Mouse (Mus musculus) hindbrain, embryonic 16.5 days (tissue): ENCODE results near the gene D430041D05Rik. TPM values are rescaled to one million over a fixed set of nuclear protein-coding genes. Genes with fewer than 3 reads are reported as not detected.

Experiments used
- ATAC-seq: fragments of 200-750 bp; cut with Nextera tagmentation; 2 replicates; pipeline ENCODE4 v1.8.0; 2017; ENCODE audit warnings: moderate TSS enrichment, moderate library complexity
- H3K27ac ChIP-seq: fragments of 300-500 bp; sonication (generic); 2 replicates; pipeline ENCODE4 v1.5.1; 2014; ENCODE audit warnings: low read depth, mild to moderate bottlenecking, control low read depth, low read length, moderate library complexity
- H3K27me3 ChIP-seq: fragments of 300-500 bp; sonication (generic); replicated peaks from 2 replicates; pipeline ENCODE4 v1.6.1; 2014; ENCODE audit warnings: low read length; ENCODE audit not compliant: control insufficient read depth, insufficient read depth
- H3K36me3 ChIP-seq: fragments of 300-500 bp; sonication (generic); 2 replicates; pipeline ENCODE4 v1.6.1; 2014; ENCODE audit warnings: mild to moderate bottlenecking, low read length, moderate library complexity, mixed read lengths; ENCODE audit not compliant: control insufficient read depth, insufficient read depth
- H3K4me1 ChIP-seq: fragments of 300-500 bp; sonication (generic); 2 replicates; pipeline ENCODE4 v1.6.1; 2014; ENCODE audit warnings: low read depth, low read length; ENCODE audit not compliant: control insufficient read depth, insufficient read depth
- H3K4me2 ChIP-seq: fragments of 300-500 bp; sonication (generic); 2 replicates; pipeline ENCODE4 v1.6.1; 2014; ENCODE audit warnings: mild to moderate bottlenecking, low read length, control low read depth, moderate library complexity
- H3K4me3 ChIP-seq: fragments of 300-500 bp; sonication (generic); 2 replicates; pipeline ENCODE4 v1.5.1; 2014; ENCODE audit warnings: mild to moderate bottlenecking, low read length, control low read depth, moderate library complexity
- H3K9ac ChIP-seq: fragments of 300-500 bp; sonication (generic); 2 replicates; pipeline ENCODE4 v1.6.1; 2014; ENCODE audit warnings: low read depth, mild to moderate bottlenecking, control low read depth, low read length, moderate library complexity
- H3K9me3 ChIP-seq: fragments of 300-500 bp; sonication (generic); 2 replicates; pipeline ENCODE4 v1.6.1; 2014; ENCODE audit warnings: mild to moderate bottlenecking, low read length, moderate library complexity; ENCODE audit not compliant: control insufficient read depth
- WGBS: fragments of 180-500 bp; shearing (Covaris S2); extraction: QIAGEN DNeasy Blood & Tissue Kit; methylation state at CpG from one replicate; pipeline ENCODE4 v1.1.7; 2014; 5-methylcytosine and 5-hydroxymethylcytosine counted together
- polyA plus RNA-seq: library from polyadenylated mRNA; unstranded; fragments of >200 nt; fragmentation: Nextera tagmentation; extraction: Ambion mirVana; gene quantifications from 2 replicates; pipeline ENCODE4 v1.2.1, GENCODE M21; 2015

The D430041D05Rik gene
- polyA plus RNA-seq, 1 experiment from 2014 or later: 8.9 TPM

- WGBS: 81% methylated on average over 4 of the region's 4 CpGs
Measured at GRCm38 (mm10) chr2:104442341-104442740, 31.5 kb upstream of the D430041D05Rik start.

GRCm38 (mm10) chr2:104436226-104436625 is 25.4 kb upstream of the D430041D05Rik start:
- no peak for ATAC-seq
- 92% methylated on average over 3 of the region's 3 CpGs for WGBS
- H3K4me3 ChIP-seq: no peak overlapping the region
- H3K36me3 ChIP-seq: peaks cover 37% of the 10 kb centered on the region
- H3K4me2 ChIP-seq: no peak overlapping the region
- H3K9me3 ChIP-seq: no peaks in the 10 kb centered on the region
- no peak overlapping the region for H3K9ac ChIP-seq
- H3K27me3 ChIP-seq: no peaks in the 10 kb centered on the region
- no peaks in the 10 kb centered on the region for H3K4me1 ChIP-seq
- H3K27ac ChIP-seq: no peak overlapping the region

More at GRCm38 (mm10) chr2:104442341-104442740, 31.5 kb upstream of the D430041D05Rik start:
- Histone ChIP-seq H3K4me3 (no peak overlapping the region), H3K27me3 (no peaks in the 10 kb centered on the region), H3K9ac (no peak overlapping the region), H3K4me2 (no peak overlapping the region), H3K27ac (no peak overlapping the region), H3K36me3 (peaks cover 8% of the 10 kb centered on the region), H3K9me3 (no peaks in the 10 kb centered on the region), H3K4me1 (no peaks in the 10 kb centered on the region)
- no peak for ATAC-seq

- H3K36me3 ChIP-seq: peaks cover 33% of the 10 kb centered on the region
- no peaks in the 10 kb centered on the region for H3K9me3 ChIP-seq
- ATAC-seq: no peak
Measured at GRCm38 (mm10) chr2:104431067-104431466, 20.3 kb upstream of the D430041D05Rik start.

GRCm38 (mm10) chr2:104430566-104430965 is 19.8 kb upstream of the D430041D05Rik start:
- no peak overlapping the region for H3K4me2 ChIP-seq
- no peak overlapping the region for H3K4me3 ChIP-seq
- no peaks in the 10 kb centered on the region for H3K9me3 ChIP-seq
- no peak overlapping the region for H3K27ac ChIP-seq
- ATAC-seq: no peak
- no peak overlapping the region for H3K9ac ChIP-seq
- H3K27me3 ChIP-seq: no peaks in the 10 kb centered on the region
- 76% methylated on average over 5 of the region's 5 CpGs for WGBS
- peaks cover 32% of the 10 kb centered on the region for H3K36me3 ChIP-seq
- H3K4me1 ChIP-seq: no peaks in the 10 kb centered on the region

More at GRCm38 (mm10) chr2:104431067-104431466, 20.3 kb upstream of the D430041D05Rik start:
- Histone ChIP-seq H3K4me1 (no peaks in the 10 kb centered on the region), H3K27ac (no peak overlapping the region), H3K4me2 (no peak overlapping the region), H3K9ac (no peak overlapping the region), H3K27me3 (no peaks in the 10 kb centered on the region), H3K4me3 (no peak overlapping the region)
- 89% methylated on average over 6 of the region's 6 CpGs for WGBS

- H3K4me2 ChIP-seq: no peak overlapping the region
- H3K27me3 ChIP-seq: no peaks in the 10 kb centered on the region
- H3K9ac ChIP-seq: no peak overlapping the region
- H3K4me3 ChIP-seq: no peak overlapping the region
- peaks cover 13% of the 10 kb centered on the region for H3K36me3 ChIP-seq
- no peaks in the 10 kb centered on the region for H3K4me1 ChIP-seq
- ATAC-seq: no peak
- no peaks in the 10 kb centered on the region for H3K9me3 ChIP-seq
- H3K27ac ChIP-seq: no peak overlapping the region
- 76% methylated on average over 3 of the region's 3 CpGs for WGBS
Measured at GRCm38 (mm10) chr2:104426112-104426511, 15.3 kb upstream of the D430041D05Rik start.

GRCm38 (mm10) chr2:104422230-104422629 is 11.4 kb upstream of the D430041D05Rik start:
- Histone ChIP-seq H3K27ac (no peak overlapping the region), H3K4me3 (no peak overlapping the region), H3K9me3 (no peaks in the 10 kb centered on the region), H3K9ac (no peak overlapping the region), H3K4me2 (no peak overlapping the region), H3K4me1 (no peaks in the 10 kb centered on the region), H3K27me3 (no peaks in the 10 kb centered on the region), H3K36me3 (0 out of 2 replicates have a peak, but pooled peaks cover 2% of the 10 kb centered on the region)
- peak; percentile 70 for ATAC-seq
- WGBS: 14% methylated on average over 1 of the region's 1 CpGs

- H3K9ac ChIP-seq: no peak overlapping the region
- ATAC-seq: no peak
Measured at GRCm38 (mm10) chr2:104420805-104421204, 10.0 kb upstream of the D430041D05Rik start.

GRCm38 (mm10) chr2:104419999-104420398 is 9.2 kb upstream of the D430041D05Rik start:
- no peak overlapping the region for H3K4me3 ChIP-seq
- 0 out of 2 replicates have a peak, but pooled peaks cover 1% of the 10 kb centered on the region for H3K36me3 ChIP-seq
- no peak for ATAC-seq
- H3K4me1 ChIP-seq: no peaks in the 10 kb centered on the region
- H3K27ac ChIP-seq: no peak overlapping the region
- H3K27me3 ChIP-seq: no peaks in the 10 kb centered on the region
- no peaks in the 10 kb centered on the region for H3K9me3 ChIP-seq
- WGBS: 80% methylated on average over 1 of the region's 1 CpGs
- no peak overlapping the region for H3K4me2 ChIP-seq
- H3K9ac ChIP-seq: no peak overlapping the region

More at GRCm38 (mm10) chr2:104420805-104421204, 10.0 kb upstream of the D430041D05Rik start:
- Histone ChIP-seq H3K9me3 (no peaks in the 10 kb centered on the region), H3K4me2 (no peak overlapping the region), H3K4me1 (no peaks in the 10 kb centered on the region), H3K27me3 (no peaks in the 10 kb centered on the region), H3K27ac (no peak overlapping the region), H3K4me3 (no peak overlapping the region), H3K36me3 (0 out of 2 replicates have a peak, but pooled peaks cover 2% of the 10 kb centered on the region)
- 87% methylated on average over 4 of the region's 4 CpGs for WGBS

- Histone ChIP-seq H3K27me3 (no peaks in the 10 kb centered on the region), H3K36me3 (no peaks in the 10 kb centered on the region), H3K9ac (no peak overlapping the region), H3K4me1 (no peaks in the 10 kb centered on the region), H3K4me2 (no peak overlapping the region), H3K4me3 (no peak overlapping the region), H3K9me3 (no peaks in the 10 kb centered on the region), H3K27ac (no peak overlapping the region)
- 77% methylated on average over 2 of the region's 2 CpGs for WGBS
- ATAC-seq: no peak
Measured at GRCm38 (mm10) chr2:104419411-104419810, 8.6 kb upstream of the D430041D05Rik start.

- Histone ChIP-seq H3K9ac (no peak overlapping the region), H3K4me2 (no peak overlapping the region), H3K27ac (no peak overlapping the region), H3K4me1 (peaks cover 12% of the 10 kb centered on the region), H3K4me3 (no peak overlapping the region), H3K36me3 (no peaks in the 10 kb centered on the region), H3K9me3 (no peaks in the 10 kb centered on the region), H3K27me3 (no peaks in the 10 kb centered on the region)
- 78% methylated on average over 3 of the region's 3 CpGs for WGBS
- no peak for ATAC-seq
Measured at GRCm38 (mm10) chr2:104413011-104413410, 2.2 kb upstream of the D430041D05Rik start.
